Mouse (Mus musculus): ENCODE measurements around the gene Olfr1170.

Olfr1170 gene

DNA sequence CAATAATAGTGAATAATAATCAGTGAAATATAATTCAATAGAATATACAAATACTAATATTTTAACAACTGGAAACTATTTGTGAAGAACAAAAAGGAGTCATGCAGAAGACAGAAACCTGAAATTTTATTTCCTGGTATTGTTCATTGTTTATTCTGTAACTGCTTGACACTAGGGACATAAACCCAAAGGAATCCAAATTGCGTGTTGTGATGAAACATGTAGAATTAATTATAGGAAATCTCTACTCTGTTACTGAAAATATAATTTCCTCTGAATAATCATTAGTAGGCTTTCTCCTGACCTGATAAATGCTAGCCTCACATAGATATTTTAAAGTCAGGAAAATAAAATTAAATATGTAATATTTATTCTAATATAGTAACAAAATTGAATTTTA, at the start of gene Olfr1170:
Gene Olfr1170, minus strand, starts transcription at position 101 of the 400 bp plus-strand sequence.
- DNase-seq = no peak

GRCm38 (mm10) chr2:88220784-88221183, 7.3 kb downstream of the Olfr1170 start:
- DNase-seq = no peak

GRCm38 (mm10) chr2:88181580-88181979, 46.6 kb downstream of the Olfr1170 start, which contains the start of gene Olfr1168:
Olfr1168 (plus strand) TSS chr2:88181880.
- no peak for DNase-seq

Data from thymus, postnatal 4 days (tissue).